Mouse (Mus musculus) monocyte, adult 5-6 weeks (primary cell): ENCODE results near the gene Gpr157. TPM values are rescaled to one million over a fixed set of nuclear protein-coding genes. Genes with fewer than 3 reads are reported as not detected.

Experiments used
- ATAC-seq: fragments of 153-309, 156-312 bp; replicated peaks from 2 replicates; pipeline ENCODE4 v1.8.0; 2017; ENCODE audit warnings: mild to moderate bottlenecking; ENCODE audit not compliant: low TSS enrichment, insufficient number of reproducible peaks, severe bottlenecking, poor library complexity, low FRiP score
- total RNA-seq: library from RNA; stranded (forward); fragments of 200-1000, 200-491, 200-594 nt; gene quantifications from 3 replicates; pipeline ENCODE4 v1.2.3, GENCODE M21; 2017

The Gpr157 gene
- total RNA-seq, 1 experiment from 2014 or later, result 0.19 TPM

- 0 out of 2 replicates have a peak, but pooled peaks have one; percentile 29 for ATAC-seq
Measured at GRCm38 (mm10) chr4:150132692-150133271, 45.6 kb downstream of the Gpr157 start.

DNA sequence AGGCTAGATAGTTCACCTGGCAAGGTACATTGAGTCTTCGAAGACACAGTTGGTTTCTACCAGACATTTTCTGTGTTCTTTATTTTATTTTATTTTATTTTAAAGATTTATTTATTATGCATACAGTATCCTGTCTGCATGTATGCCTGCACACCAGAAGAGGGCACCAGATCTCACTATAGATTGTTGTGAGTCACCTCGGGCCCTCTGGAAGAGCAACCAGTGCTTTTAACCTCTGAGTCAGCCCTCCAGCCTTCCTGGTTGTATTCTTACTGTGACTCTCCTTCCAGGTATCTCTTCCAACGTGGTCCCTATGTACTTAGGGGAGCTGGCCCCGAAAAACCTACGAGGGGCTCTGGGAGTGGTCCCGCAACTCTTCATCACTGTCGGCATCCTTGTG lies 48.1 kb downstream of the Gpr157 start:
- no peak for ATAC-seq

GRCm38 (mm10) chr4:150136693-150137092 lies 49.5 kb downstream of the Gpr157 start:
- ATAC-seq, result peak; percentile 76

- ATAC-seq, result no peak
Measured at GRCm38 (mm10) chr4:150137368-150138083, 50.4 kb downstream of the Gpr157 start.

GRCm38 (mm10) chr4:150138084-150138543 lies 50.9 kb downstream of the Gpr157 start:
- peak; percentile 65; the same call in 1 of the 2 replicates for ATAC-seq

DNA sequence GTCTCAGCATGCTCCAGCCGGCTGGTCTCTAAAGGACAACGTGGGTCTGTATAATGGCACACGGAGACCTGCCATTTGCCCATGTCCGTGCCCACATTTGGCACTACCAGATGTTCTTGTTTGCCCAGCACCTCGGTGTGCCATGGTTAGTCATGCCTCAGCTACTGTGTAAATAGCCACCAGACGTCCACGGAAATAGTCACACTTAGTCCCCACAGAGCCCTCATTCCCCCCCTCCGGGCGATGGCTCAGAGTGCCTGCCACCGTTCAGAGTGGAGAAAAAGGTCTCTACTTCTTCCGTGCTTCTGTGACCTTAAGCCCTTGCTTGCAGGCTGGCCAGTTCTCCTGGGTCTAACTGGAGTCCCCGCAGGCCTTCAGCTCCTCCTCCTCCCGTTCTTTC lies 51.9 kb downstream of the Gpr157 start:
- ATAC-seq, result no peak

DNA sequence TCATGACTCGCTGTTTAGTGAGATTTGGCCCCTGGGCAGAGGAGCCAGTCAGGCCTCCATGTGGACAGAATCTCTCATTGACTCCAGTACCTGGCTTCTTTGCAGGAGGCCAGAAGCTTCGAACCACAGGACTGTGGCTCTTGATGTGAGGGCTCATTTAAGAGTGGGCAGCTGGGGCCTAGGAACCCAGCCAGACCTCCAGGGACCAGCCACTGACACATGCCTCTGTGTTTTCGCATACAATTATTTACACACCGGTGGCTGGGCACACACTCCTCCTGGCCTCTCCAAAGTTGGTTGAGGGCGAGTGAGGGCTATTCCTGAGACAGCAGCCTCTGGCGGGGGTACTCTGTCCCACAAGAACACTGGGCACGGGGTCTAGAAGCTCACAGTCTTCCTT lies 53.2 kb downstream of the Gpr157 start:
- no peak for ATAC-seq

- no peak for ATAC-seq
Measured at GRCm38 (mm10) chr4:150144242-150144641, 57.1 kb downstream of the Gpr157 start.

DNA sequence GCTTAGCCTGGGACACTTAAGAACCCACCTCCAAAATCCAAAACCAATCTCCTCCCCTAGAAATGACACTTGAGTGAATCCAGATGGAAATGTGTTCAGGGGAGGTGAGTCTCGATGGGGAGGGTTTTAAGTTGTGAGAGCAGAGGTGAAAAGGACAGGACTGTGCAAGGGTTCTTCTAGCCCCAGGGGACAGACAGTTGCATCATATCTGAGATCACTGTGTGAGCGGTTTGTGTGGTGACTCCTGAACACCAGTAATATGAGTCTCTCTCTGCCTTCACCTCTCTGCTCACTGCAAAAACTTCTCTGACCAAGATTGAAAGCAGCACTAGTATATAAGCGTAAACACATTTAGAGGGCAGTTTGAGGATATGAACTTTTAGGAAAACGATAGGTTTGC lies 59.1 kb downstream of the Gpr157 start:
- ATAC-seq, result no peak

DNA sequence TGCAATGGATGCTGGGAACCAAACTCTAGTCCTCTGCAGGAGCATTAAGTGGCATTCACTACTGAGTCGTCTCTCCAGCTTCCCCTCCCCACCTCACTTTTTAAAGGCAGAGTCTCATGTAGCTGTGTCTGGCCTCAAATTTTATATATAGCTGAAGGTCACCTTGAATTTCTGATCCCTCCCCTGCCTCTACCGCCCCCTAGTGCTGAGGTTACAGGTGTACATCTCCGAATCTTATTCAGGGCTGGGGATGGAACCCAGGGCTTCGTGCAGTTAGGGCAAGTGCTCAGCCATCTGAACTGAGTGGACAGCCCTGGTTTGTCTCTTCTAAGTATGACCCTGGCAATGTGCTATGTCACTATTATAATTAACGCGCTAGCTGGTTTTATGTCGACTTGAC lies 63.9 kb downstream of the Gpr157 start:
- ATAC-seq, result no peak

DNA sequence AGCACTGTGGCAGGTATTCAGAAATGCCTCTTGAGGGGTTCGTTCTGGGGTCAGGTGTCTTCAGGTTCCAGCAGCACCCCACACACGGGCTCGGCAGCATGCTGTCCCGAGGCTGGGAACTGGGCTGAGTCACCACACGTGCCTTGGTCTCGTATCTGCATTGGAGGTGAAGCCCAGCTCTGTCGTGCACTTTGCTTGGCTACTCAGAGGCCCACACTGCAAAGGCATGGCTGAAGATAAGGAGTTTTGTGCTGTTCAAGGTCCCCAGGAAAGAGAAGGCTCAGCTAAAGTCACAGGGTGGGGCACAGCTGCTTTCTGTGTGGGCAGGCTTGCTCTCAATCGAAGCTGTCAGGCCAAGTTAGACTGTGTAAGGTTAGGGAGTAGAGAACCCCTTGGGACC lies 65.3 kb downstream of the Gpr157 start:
- ATAC-seq, result no peak

DNA sequence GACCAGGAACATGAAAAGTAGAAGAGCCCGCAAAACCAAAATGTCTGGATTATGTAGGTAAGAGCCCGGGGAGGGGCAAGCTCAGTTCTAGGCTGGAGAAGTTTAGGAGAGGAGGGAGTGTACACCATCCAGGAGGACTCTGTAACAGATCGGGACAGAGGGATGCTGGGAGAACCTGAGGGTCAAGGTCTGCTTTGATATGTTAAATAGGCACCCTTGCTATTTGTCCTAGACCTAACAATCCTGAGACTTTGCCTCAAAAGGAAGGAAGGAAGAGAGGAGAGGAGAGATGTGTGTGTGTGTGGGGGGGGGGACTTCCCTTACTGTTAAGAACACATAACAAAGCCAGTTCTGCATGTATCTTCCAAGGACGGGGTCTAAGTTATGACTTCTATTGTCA lies 68.1 kb downstream of the Gpr157 start:
- no peak for ATAC-seq

Other genes with a start within 250 kb of the Gpr157 start
- gene Spsb1, start 132.3 kb upstream of the Gpr157 start, total RNA-seq, result 0.39 TPM in 1 of 3 replicates, not detected in the others
- gene H6pd, start 78.3 kb upstream of the Gpr157 start, total RNA-seq, result 19.1 to 35.1 TPM (median 21.1 TPM) in 3 replicates
- gene Slc2a5, start 31.9 kb downstream of the Gpr157 start, total RNA-seq, result 0.10 TPM in 1 of 3 replicates, not detected in the others
- not detected in 3 replicates for gene Slc2a7, start 61.6 kb downstream of the Gpr157 start, total RNA-seq
- gene Car6, start 114.0 kb downstream of the Gpr157 start, total RNA-seq, result not detected in 3 replicates
- 240 to 351 TPM (median 288 TPM) in 3 replicates for gene Eno1, start 149.4 kb downstream of the Gpr157 start, total RNA-seq
- gene Rere, start 194.3 kb downstream of the Gpr157 start, total RNA-seq, result 11.1 to 34.3 TPM (median 14.5 TPM) in 3 replicates